In the genomic region with DNA sequence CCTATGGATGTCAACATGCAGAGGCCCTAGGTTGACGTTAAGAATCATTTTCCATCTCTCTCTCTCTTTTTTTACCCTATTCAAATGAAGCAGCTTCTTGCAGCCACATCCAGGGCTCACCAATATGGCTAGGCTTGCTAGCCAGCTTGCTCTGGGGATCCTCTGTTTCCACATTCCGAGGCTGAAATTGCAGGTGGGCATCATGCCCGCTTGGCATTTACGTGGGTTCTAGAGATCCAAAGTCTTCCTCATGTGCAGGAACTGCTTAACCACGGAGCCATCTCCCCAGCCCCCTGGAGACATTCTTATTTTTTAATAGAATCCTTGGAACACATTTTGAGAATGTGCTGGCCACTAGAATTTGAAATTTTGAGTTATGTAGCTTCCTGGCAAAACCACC, we compare ENCODE assay signal across 8 mouse cellular contexts.
"Had no signal": no experiment of that assay in that cellular context is flagged by ENCODE, and none has a peak within 500 bp of the region (broad histone marks: within the 10 kb centered on the region; RNA-seq: fewer than 3 reads in every experiment).

No protein-coding gene starts in this region.

- DNase-seq: kidney, adult 2 months; kidney, postnatal 25 days; layer of hippocampus, adult 9-11 months; liver, postnatal 0 days; lung, embryonic 14.5 days; thymus, adult 2 months; thymus, postnatal 14 days; thymus, postnatal 4 days had no signal
